Mouse (Mus musculus): Measurements from ENCODE around the gene Fkbp2. TPM values are rescaled to one million over a fixed set of nuclear protein-coding genes. Genes with fewer than 3 reads are reported as not detected.

The Fkbp2 gene
- total RNA-seq (2023), result 24.5 and 26.5 TPM in 2 replicates

GRCm38 (mm10) chr19:6980381-6981093 is at the start of gene Fkbp2:
Gene Fkbp2 (minus strand): TSS chr19:6980501.

GRCm38 (mm10) chr19:7019191-7019590 is 38.9 kb upstream of the Fkbp2 start, which contains the start of gene Fermt3:
Gene Fermt3 (minus strand): TSS chr19:7019469.

GRCm38 (mm10) chr19:6996006-6996405 is 15.7 kb upstream of the Fkbp2 start, which contains the start of the genes Nudt22 and Trpt1:
Gene Nudt22 (minus strand): TSS chr19:6996117.
Gene Trpt1 (plus strand): TSS chr19:6996131.

GRCm38 (mm10) chr19:6992011-6992858 is 11.9 kb upstream of the Fkbp2 start, which contains the start of gene Dnajc4:
Gene Dnajc4 (minus strand): TSS chr19:6992572.

GRCm38 (mm10) chr19:6987061-6987903 is 7.0 kb upstream of the Fkbp2 start, which contains the start of gene Vegfb:
Gene Vegfb (minus strand): TSS chr19:6987651.

GRCm38 (mm10) chr19:6975537-6976521 is 4.5 kb downstream of the Fkbp2 start, which contains the start of gene Plcb3:
Gene Plcb3 (minus strand): TSS chr19:6976470.

GRCm38 (mm10) chr19:6974211-6975205 is 5.8 kb downstream of the Fkbp2 start, which contains the start of gene Ppp1r14b:
Gene Ppp1r14b (plus strand): TSS chr19:6974968.

DNA sequence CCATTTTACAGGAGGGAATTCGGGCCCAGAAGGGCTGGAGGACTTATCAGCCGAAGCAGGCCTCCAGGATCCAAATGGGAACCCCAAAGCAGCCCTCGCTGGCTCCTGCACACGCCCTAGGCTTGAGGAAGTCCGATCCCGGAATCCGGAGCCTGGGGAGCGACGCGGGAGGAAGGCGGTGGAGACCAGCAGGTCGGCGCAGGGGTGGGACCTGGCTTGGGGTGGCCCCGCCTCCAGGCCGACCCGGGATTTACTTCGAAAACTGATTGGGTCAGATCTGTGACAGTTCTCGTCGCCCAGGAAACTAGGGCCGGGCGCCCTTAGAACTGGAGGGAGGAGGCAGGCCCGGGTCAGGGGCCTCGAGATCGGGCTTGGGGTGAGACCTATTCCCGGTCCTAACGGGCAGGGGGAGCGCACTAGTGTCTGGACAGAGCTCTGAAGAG is 38.0 kb downstream of the Fkbp2 start, which contains the start of gene Gpr137:
Gpr137 (minus strand) TSS at position 232 of the 443 bp plus-strand sequence.

DNA sequence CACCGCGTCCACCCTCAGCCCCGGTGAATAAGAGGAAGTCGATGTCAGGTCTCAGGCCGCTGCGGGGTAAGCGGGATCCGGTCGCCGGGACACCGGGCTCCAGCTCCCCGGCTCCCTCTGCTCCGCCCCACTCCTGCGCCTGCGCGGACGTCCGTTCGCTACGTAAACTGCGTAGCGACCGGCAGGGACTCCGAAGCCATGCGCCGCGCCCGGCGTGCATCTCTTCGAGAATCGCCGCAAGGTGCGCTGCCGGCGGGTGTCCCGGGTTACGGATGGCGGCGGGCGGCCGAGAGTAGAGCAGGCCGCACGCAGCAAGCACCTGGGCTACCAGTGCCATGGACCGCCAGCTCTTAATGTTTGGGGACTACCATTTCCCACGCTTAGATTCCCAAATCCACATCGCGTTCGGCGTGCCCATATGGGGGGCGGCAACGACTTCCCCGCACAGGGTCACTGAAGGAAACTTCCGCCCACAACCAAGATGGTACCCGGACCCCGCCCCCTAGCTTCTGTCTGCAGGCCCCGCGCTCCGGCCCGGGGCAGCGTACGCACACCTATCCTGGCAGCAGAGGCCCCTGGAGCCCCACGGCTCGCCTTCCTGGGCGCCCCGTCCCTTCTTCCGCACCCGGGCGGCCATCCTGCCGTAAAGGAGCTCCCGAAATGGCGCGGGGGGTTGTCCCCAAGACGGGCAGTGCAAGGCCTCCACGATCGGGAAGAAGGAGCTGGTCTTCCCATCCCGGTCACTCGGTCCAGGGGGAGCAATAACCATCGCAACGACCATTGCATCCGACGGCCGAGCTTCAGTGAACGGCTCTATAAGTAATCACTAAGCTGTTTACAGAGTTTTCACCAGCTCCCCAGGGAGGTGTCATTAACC is 38.7 kb downstream of the Fkbp2 start, which contains the start of gene Bad:
Bad (plus strand) TSS at position 490 of the 877 bp plus-strand sequence.

GRCm38 (mm10) chr19:6934195-6934977 is 45.9 kb downstream of the Fkbp2 start, which contains the start of gene Kcnk4:
Gene Kcnk4 (minus strand): TSS chr19:6934515.

Other genes with a start within 250 kb of the Fkbp2 start
- 40.7 and 52.9 TPM in 2 replicates for gene Rps6ka4, start 139.9 kb downstream of the Fkbp2 start, total RNA-seq (2023)
- 135 and 214 TPM in 2 replicates for gene Ccdc88b, start 122.3 kb downstream of the Fkbp2 start, total RNA-seq (2023)
- 103 and 107 TPM in 2 replicates for gene Trmt112, start 70.8 kb downstream of the Fkbp2 start, total RNA-seq (2023)
- 1,349 and 1,444 TPM in 2 replicates for gene Prdx5, start 70.4 kb downstream of the Fkbp2 start, total RNA-seq (2023)
- 46.3 and 64.8 TPM in 2 replicates for gene Esrra, start 58.7 kb downstream of the Fkbp2 start, total RNA-seq (2023)
- not detected in 2 replicates for gene Catsperz, start 55.1 kb downstream of the Fkbp2 start, total RNA-seq (2023)
- gene Kcnk4, start 46.0 kb downstream of the Fkbp2 start, total RNA-seq (2023), result not detected in 2 replicates
- gene Bad, start 38.6 kb downstream of the Fkbp2 start, total RNA-seq (2023), result 15.1 and 19.9 TPM in 2 replicates
- 24.4 and 33.5 TPM in 2 replicates for gene Gpr137, start 38.0 kb downstream of the Fkbp2 start, total RNA-seq (2023)
- gene Ppp1r14b, start 5.5 kb downstream of the Fkbp2 start, total RNA-seq (2023), result 27.3 and 37.8 TPM in 2 replicates
- 16.4 and 20.8 TPM in 2 replicates for gene Plcb3, start 4.0 kb downstream of the Fkbp2 start, total RNA-seq (2023)
- gene Vegfb, start 7.2 kb upstream of the Fkbp2 start, total RNA-seq (2023), result 4.9 and 5.2 TPM in 2 replicates
- 21.1 and 22.3 TPM in 2 replicates for gene Dnajc4, start 12.1 kb upstream of the Fkbp2 start, total RNA-seq (2023)
- gene Nudt22, start 15.6 kb upstream of the Fkbp2 start, total RNA-seq (2023), result 12.6 and 14.2 TPM in 2 replicates
- gene Trpt1, start 15.6 kb upstream of the Fkbp2 start, total RNA-seq (2023), result 1.1 and 2.2 TPM in 2 replicates
- 210 and 229 TPM in 2 replicates for gene Fermt3, start 39.0 kb upstream of the Fkbp2 start, total RNA-seq (2023)
- gene Stip1, start 59.5 kb upstream of the Fkbp2 start, total RNA-seq (2023), result 32.9 and 38.8 TPM in 2 replicates
- 1.2 and 2.3 TPM in 2 replicates for gene Macrod1, start 76.3 kb upstream of the Fkbp2 start, total RNA-seq (2023)
- not detected in 2 replicates for gene Flrt1, start 125.2 kb upstream of the Fkbp2 start, total RNA-seq (2023)
- 88.8 and 94.1 TPM in 2 replicates for gene Otub1, start 225.8 kb upstream of the Fkbp2 start, total RNA-seq (2023)
- gene Cox8a, start 237.1 kb upstream of the Fkbp2 start, total RNA-seq (2023), result 273 and 344 TPM in 2 replicates